Mouse (Mus musculus) urinary bladder, postnatal 36 days (tissue): Measurements from ENCODE around the gene Crtac1.

ENCODE experiments used
- DNase-seq, 2 experiments: peaks; one replicate each; pipeline ENCODE4 v3.0.0; 2022; ENCODE audit warnings: low spot score in 2 of 2, mixed read lengths in 1 of 2

The Crtac1 gene

DNA sequence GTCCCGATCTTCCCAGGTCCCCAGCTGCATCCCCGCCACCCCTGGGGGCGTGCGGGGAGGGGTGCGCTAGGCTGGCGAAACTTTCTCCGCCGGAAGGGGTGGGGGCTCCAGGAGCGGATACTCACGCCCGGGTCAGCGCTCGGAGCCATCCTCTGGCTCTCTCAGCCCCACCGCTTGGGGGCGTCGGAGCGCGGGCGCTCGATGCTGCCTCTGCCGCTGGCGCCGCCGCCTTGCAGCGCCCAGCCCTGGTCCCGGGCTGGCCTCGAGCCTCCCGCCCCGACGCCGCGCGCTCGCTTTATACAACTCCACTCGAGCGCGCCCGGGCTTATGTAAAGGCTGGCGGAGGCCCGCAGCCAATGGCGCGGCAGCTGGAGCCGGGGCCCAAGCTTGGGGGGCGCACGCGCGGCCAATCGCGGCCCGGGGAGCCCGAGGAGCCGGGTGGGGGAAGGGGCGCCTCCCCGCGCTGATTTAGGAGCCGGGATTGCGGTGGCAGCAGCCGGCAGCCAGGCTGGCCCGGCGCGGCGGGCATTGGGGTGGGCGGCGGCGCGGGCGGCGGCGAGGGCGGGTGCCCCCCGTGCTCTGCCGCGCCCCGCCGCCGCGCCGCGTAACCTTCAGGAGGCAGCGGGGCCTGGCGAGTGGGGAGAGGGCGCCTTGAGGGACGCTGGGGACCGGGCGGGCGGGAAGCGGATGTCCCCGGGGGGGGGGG lies at the start of gene Crtac1:
TSS of gene Crtac1 (minus strand) at position 299 of the 706 bp plus-strand sequence.
- DNase-seq: no peak

DNA sequence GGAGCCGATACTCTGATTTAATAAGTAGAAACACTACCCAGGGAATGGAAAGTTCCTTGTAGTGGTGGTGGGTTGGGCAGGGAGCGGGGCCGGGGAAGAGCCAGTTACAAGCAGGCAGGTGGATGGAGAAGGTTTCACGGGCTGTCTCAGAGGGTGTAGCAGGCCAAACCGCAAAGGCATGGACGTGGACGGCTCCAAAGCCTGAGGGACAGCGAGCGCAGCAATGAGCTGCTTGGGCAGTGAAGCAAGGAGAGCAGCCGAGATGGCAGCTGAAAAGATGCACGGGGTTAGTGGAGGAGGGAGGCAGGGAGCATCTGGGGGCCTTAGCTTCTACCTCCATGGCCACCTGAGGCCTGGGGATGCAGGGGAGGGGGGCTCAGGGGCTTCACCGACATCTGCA lies 46.7 kb upstream of the Crtac1 start:
- no peak for DNase-seq

DNA sequence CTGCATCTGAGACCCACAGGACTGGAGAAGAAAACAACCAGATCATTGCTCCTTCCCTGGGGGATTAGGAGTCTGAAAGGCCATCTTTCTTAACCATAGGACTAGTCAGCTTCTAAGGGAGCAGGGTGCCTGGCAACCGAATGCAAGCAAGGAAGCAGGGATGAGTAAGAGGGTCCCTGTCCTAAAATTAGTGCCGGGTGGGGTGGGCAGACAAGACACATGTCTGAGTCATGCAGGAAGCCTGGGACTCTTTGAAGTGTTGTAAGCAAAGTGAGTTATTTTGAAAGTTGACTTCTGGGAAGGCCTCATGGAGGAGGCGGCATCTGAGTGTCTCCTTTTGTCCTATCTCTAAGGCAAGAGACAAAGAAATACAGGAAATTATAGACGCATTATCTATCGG lies 46.2 kb upstream of the Crtac1 start:
- no peak for DNase-seq

DNA sequence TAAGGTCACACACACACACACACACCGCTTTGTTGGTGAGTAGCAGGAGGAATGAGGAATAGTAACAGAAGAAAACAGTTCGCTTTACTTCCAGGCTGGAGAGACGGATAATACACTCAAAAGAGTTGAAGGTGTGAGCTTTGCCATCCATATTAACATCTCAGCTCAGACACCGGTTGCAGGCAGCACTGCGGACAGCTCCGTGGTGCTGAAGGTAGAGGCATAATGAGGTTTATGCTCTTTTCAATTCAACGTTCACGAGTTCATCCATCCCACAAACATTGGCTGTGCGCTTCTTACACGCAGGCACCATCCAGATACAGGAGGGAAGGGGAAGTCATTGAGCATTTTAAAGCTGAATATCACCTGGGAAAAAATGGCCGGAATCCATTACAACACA lies 41.2 kb upstream of the Crtac1 start:
- DNase-seq: no peak

DNA sequence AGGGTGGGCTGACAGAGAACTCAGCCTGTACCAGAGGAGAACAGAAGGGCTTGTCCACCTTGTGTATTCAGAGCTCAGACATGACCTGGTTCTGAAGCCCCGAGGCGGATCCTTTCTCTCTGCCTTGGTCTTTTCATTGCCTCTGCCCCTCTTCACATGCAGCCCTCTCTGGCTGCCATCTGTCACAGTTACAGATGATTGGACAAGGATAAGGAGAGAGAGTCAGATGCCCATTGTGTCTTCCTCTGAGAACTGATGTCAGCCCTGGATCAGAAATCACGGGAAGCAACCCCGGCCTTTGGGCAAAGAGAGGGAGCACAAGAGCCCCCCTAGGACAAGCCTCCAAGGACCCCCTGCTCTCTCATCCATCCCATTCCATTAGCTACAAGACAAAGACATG lies 40.0 kb upstream of the Crtac1 start:
- no peak for DNase-seq

DNA sequence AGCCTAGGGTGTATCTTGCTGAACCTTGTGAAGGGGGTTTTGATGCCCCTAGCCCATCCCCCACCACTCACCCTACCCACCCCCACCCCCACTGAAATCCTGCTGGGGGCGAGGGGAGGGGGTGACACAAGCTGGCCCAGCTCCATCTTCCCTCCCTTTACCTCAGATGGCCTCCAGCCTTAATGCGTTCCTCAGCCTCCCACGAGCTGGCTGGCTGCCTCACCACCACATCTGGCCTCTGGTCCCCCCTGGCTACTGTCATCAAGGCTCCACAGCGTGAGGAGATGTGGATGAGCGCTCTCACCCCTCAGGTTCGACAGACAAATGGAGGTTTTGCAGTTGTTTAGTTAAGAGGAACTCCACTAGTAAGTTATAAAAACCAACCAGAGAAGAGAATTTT lies 30.3 kb upstream of the Crtac1 start:
- no peak for DNase-seq

DNA sequence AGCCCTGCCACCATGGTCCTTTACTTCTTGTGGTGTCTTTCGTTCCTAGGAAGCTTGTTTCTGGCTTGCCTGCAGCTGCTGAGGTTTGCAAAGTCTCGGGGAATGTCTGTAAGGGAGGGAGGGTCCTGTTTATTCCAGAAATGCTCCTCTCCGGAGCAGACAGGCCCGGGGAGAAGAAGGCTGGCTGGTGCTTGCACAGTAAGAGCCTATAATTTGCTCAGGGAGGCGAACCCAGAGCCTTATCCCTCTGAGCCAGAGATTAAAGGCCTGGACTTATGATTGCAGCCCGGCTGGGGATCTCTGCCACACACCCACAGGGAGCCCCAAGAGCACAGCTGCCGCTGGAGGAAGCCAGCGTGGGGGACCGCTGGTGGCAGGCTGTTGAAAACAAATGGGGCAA lies 29.8 kb upstream of the Crtac1 start:
- DNase-seq: no peak

DNA sequence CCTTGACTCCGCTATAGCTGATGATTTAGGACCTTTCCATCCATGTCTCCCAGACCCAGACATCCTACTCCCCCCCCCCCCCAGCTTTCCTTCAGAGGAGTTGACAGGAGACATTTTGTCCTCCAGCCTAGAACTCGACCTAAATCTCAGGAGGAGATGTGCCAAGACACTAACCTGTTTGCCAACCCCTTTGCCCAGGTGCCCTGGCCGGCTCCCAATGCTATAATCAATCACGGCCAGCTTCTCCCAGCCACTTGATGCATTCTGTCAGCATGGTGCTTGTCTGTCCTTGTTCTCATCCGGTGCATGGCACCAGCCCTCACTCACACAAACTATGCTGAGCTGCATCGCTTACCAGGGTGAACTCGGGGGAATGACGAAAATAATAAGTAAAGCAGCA lies 27.9 kb upstream of the Crtac1 start:
- no peak for DNase-seq

DNA sequence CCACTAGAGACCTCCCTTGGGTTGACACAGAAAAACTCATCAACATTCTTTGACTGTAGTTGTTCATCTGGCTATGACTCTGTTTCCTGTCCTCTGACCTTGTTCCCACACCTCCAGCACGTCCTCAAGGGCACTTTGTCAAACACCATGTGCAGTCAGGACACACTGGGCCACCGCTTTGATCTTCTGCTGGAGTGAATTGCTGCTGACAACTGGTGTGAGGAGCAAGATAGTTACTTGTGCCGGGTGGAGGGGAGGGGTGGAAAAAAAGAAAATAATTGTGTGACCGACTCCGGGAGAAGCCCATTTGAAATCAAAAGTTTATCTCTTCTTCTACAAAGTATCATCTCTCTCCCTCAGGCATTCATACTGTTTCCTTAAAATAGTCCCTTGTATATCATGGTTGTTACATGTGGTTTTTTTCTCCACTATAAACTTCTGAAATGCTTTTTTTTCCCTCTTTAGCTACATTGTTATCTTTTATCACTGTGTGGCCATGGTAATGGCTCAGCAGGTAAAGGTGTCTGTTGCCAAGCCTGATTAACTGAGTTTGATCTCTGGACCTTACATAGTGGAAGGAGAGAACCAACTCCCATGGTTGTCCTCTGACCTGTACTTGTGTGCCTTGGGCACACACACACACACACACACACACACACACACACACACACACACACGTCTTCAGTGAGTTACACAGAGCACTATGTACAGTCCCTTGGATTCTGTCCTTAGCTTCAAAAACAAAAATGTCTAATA lies 23.1 kb upstream of the Crtac1 start:
- DNase-seq: no peak

DNA sequence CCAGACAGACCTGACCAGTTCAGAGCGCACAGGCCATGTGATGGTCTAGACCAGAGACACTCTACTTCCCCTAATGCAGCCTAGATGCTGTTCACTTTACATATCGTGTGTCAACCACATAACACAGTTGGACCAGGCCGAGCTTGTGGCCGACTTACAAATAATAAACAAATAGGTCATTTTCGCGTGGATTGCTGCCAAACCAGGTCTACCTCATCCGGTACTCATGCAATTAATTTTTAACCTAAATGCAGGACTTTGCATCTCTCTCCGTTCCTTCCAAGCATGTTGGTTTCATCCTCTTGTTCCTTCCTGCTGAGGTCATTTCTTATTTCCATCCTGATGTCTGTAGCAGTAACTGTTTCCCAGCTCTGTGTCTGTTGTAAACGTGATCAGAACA lies 22.4 kb upstream of the Crtac1 start:
- no peak for DNase-seq

DNA sequence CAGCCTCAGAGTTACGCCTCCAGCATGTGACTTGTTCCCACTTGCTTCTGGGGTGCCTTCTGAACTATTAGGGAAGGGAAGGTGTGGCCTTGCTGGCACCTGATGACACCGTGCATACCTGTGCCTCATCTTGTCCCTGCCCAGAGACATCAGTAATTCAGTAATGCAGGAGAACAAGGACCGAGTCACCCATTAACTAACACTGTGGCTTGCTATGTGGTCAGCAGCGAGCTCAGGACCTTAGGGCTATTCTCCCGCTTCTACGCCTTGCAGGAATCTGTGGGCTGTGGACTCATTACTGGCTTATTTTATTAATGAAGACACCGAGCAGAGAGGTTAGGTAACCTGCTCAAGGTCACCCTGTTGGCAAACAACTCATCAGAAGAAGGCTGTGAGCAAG lies 21.0 kb upstream of the Crtac1 start:
- DNase-seq: no peak

DNA sequence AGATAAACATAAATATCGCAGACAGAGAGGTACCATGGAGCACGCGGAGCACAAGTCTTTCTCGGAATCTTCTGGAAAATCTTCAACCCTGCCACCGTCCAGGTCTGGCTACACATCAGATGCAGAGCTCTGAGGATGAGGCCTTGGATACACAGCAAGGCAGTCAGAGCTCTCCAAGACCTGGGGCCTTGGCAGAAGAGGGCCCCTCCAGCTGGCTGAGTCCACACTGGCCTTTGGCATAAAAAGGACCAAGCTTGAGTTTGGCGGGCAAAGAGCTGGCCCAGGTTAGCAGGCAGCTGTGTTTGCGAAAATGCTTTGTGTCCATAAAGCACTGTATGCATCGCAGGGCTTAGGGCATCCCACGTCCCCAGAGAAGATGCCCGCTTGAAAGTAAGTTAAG lies 17.0 kb upstream of the Crtac1 start:
- DNase-seq: no peak

DNA sequence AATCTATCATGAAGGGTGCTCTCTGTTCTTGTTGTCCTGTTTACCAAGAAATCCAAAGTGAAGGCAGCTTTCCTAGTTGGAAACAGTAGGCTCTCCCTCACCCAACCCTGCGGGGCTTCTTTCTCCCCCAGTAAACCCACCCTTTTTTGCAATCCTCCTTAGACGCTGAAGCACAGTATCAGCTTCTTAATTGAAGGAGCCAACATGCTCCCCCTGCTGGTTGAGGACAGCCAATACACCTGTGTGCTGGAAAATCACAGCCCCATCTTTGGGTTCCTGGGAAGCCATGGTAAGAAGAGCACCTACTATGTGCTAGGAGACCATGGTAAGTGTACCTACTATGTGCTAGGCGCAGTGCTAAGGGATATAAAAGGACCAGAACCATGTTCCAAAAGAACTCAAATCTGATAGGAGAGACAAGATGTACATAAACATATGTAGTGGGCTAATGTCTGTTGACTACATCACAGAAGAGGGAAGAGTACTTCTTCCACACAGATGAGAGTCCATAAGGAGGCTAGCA lies 12.4 kb upstream of the Crtac1 start:
- no peak for DNase-seq

DNA sequence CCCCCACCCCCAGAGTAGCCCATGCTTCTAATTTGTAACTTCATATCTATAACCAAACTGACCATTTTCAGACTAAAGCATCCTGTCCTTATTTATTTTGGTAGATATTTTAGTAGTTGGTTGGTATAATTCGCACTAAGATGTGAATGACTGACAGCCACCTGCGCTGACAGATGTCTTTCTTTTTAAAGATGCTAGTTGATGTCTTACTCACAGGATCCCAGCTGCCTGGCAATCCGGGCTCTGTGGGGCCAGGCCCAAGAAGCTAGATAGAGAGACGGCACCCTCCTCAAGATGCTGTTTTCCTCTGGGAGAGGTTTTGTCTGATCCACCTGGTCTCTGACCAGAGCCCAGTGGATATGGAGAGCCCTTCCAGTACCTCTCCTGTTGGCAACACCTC lies 11.7 kb upstream of the Crtac1 start:
- DNase-seq: no peak

DNA sequence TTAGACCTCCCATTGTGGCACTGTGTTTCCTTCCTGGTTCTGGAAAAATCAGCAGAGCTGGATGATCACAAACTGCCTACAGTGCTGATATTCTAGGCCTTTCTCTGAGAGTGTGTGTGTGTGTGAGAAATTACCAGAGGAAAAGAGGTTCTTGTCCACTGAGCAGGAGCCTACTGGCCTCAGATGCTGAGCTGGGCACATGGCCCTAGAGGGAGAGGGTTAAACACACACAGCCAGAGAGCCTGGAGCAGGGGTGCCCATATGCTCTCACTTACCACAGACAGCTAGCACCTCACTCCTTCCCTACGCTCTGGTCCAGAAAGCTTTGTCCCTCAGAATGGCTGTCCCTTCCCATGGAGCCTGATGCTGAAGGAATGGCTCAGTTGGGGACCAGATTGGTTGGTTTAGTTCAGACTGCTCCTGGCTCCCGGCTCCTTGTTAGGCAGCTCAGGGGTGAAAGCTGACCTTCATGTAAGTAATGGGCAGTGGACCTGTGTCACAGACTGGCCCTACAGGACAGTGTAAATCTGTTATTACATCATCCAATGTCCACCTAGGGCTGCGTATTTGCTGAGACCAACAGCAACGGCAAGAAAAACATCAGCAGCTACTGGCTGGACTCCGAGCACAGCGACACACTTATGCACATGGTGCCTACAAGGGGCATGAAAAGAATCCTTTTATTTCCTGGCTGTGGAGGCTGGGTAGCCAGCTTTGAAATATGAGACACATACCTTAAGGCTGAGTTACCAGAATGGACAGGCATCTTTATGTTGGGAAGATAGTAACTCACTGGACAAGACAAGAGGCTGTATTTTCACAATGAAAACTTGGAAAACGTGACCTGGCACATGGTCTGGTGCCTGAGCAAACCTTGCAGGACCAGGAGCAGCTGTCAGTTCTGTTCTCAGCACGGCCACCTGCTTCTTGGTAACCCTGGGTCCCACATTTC lies 10.9 kb upstream of the Crtac1 start:
- no peak for DNase-seq

DNA sequence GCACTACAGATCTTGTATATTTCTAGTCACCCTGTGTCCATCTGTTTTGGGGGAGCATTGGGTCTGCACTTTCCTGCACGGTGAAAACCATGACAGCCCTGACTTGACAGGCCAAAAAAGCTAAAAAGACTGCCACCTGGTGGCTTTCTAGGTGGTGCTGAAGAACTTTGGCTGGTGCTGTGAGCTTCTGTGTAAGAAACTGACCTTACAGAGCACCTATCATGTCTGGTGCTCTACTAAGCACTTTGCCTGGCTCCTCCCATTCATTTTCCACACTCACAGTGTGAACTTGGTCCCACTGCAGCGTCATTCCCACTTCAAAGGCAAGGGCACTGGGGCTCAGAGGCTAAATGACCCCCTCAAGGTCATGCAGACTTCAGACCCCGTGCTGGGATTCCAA lies 8.5 kb upstream of the Crtac1 start:
- DNase-seq: no peak

DNA sequence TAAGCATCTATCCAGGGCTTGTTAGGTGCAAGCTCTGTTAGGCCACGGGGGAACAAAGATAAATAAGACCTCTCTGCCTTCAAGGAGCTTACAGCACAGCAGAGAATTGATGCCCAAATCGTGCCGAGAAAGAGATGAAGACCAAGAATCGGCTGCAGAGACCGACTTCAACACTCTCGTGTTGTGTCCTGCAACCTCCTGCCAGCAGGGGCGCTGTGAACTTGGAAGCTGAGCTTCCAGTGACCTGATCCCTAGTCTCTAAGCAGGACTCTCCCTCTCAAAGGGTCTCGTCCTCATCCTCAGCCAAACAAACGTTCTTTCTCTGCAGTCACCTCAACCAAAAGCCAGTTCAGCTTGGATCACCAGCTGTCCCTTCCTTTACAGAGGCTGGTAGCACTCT lies 7.8 kb upstream of the Crtac1 start:
- DNase-seq: no peak

DNA sequence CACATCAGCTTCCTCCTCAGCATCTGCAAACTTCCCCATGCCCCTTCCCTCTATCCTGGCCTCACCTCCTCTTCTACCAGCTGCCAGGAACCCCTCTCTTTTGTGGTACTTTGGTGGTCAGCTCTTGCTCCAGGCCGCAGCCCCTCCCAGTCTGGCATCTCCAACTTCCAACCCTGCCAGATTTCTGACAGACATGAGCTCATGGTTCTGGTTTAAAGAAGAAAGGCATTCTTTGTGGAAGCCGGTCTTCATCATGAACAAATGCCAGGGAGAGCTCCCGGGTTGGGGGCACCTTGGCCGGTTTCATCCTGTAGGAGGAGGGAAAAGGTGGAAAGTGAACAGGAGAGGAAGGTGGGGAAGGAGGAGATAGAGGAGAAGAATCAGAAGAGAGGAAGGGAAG lies 4.0 kb upstream of the Crtac1 start:
- no peak for DNase-seq

DNA sequence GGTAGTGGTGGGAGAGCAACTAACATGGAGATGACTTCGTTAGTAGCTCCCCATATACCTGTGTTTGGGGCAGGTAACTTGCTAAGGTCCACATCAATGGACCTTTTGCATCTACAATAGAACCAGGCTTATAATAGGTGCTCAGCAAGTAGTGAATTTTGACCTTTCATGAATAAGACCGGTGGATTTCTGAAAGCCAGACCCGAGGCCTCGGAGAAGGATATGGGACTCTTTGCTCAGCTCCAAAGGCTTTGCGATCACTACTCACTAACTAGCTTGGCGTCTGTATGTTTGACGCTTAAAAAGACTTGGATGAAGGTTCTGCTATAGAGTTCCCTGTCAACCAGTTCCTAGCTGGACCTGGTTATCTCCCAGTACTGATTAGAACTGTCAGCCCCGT lies 1.2 kb upstream of the Crtac1 start:
- DNase-seq: no peak

DNA sequence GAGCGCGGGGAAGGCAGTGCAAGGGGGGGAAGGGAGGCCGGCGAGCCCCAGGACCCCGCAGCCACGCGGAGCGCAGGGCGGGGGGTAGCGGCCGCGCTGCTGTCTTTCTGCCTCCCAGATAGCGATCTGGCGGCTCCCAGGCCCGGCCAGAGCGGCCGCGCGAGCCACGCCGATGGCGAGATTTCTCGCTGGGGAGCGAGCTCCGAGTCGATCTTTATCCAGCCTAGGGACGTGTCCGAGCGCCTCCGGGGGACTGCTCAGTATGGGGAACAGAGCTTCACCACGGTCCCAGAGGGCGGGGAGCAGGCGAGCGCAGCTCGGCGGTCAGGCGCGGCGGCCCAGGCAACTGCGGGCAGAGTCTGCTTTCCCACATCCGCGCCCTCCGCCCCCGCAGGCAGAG lies 608 bp upstream of the Crtac1 start:
- peak in 1 of 2 experiments; percentile 6 for DNase-seq

DNA sequence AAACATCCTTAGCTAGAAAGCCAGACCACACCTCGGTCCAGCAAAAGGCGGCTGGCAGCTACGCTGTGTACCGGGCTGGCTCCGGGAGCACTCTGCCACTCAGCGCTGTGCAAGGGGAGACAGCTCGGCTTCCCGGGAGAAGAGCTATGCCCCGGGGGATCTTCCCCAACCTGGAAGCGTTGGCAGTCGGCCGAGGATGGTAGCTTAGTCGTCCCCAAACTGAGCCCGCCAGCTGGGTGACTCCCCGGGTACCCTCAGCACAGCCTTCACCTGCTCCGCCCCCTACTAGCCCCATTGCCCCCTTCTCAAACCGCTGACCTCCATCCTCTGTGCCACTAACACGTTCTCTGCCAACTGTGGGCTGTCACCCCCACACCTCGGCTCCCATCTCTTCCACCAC lies 602 bp downstream of the Crtac1 start:
- DNase-seq: no peak

DNA sequence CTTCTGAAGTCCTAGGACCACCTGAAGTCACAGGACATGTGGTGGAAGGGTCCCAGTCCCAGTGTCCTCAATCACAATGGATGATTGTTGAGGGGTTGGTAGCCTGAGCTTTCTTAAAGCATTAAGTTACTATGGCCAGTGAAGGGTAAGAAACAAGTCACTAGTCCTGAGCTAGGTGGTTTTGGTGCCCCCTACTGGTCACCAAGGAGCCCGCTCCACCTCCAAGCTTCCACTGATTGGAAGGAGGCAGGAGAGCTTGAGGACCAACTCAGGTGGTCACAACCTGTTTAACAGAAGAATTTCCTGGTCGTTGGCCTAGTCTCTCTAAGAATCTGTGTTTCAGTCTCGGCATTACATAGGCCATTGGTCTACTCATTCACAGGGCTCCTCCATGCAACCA lies 2.2 kb downstream of the Crtac1 start:
- DNase-seq: peak in 1 of 2 experiments; percentile 14
